Mouse (Mus musculus) left cerebral cortex, postnatal 4 days (tissue): ENCODE measurements around the gene Tmem161a. TPM values are rescaled to one million over a fixed set of nuclear protein-coding genes. Genes with fewer than 3 reads are reported as not detected.

ENCODE experiments used
- DNase-seq: peaks from one replicate; pipeline ENCODE4 v3.0.0-alpha.2; 2022
- intact Hi-C: fragments of 180-260 bp; cut with DNase I; formaldehyde crosslinking; loops from one replicate; pipeline ENCODE4 v1.15.1; 2025
- total RNA-seq, 2 experiments: library from RNA; stranded (reverse); gene quantifications; 2 replicates each; pipeline ENCODE4 v1.2.3; 2021

Tmem161a gene
- 10 to 100 TPM; 48.3 to 56.0 TPM for total RNA-seq

DNA sequence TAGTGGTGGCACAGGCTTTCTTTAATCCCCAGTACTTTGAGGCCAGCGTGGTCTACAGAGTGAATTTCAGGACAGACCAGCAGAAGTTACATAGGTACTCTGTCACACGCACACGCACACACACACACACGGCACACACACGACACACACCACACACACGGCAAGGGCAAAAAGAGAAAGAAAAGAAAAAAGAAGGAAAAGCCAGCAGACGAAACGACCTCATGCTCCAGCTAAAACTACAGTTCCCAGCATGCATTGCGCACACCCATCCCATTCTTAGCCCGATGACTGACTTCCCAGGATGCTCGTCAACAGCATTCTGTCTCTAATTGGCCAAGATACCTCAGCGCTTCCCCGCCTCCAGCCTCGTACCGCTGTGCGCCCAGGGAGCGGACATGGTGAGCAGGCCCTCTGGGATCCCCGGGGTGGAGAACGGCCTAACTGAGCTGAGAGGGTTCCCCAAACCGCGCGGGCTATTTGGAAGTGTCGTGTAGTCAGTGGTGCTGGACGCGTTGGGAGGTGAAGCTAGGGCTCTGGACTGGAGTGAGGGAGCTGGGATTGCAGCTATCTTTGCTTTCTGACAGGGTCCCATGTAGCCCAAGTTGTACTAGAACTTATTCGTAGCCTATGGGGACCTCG lies at the start of gene Tmem161a:
Gene Tmem161a, plus strand, starts transcription at position 314 of the 639 bp plus-strand sequence.
- intact Hi-C loops: no loop called here
- peak; percentile 88 for DNase-seq

DNA sequence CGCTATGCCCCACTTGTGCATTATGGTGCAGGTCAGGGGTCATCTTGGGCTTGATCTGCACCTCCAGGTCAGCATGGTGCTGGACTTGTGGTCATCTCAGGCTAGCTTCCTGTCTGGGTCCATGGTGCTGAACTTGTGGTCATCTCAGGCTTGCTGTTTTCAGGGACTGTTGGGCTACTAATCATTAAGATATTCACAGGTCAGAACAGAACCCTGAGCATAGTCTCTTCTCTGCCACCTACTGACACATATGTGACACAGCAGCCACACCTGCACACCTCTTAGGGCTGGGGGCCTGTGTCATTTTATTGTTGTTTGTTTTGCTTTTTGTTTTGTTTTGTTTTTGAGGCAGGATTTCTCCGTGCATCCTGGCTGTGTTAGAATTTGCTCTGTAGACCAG lies 49.3 kb upstream of the Tmem161a start:
- intact Hi-C loops: no loop called here
- DNase-seq: no peak

DNA sequence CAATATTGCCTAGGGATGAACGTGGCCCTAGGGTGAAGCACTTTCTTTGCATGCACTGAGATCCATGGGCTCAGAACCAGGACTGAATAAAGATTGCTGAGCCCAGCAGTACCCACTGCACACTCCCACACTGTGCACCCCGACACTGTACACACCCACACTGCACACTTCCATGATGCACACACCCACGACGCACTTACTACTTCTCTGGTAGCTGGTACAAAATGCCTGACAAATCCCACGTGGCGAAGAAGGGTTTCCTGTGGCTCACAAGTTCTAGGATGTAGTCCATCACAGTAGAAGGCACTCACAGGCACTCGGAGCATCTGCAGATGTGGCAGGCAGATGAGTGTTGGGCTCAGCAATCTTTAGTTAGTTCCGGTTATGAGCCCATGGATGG lies 47.2 kb upstream of the Tmem161a start:
- no peak for DNase-seq
- intact Hi-C loops: no loop called here

DNA sequence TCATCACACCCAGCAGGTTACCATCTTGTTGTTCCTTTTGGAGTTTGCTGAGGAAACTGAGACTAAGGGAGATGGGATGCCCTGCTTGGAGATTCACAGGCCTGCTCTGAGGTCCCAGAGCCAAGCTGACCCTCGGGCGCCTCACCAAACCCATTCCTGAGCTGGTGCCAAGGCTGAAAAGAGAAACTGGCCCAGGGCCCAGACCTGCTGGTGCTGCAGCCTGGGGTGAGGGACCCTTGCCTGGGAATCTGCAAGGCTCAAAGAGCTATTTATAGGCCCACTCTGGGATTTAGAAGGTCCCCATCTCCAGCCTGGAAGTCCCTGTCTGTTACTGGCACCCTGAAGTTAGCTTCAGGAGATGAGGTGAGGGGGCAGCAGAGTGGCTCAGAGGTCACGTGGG lies 43.7 kb upstream of the Tmem161a start:
- intact Hi-C loops: no loop called here
- DNase-seq: peak; percentile 72

DNA sequence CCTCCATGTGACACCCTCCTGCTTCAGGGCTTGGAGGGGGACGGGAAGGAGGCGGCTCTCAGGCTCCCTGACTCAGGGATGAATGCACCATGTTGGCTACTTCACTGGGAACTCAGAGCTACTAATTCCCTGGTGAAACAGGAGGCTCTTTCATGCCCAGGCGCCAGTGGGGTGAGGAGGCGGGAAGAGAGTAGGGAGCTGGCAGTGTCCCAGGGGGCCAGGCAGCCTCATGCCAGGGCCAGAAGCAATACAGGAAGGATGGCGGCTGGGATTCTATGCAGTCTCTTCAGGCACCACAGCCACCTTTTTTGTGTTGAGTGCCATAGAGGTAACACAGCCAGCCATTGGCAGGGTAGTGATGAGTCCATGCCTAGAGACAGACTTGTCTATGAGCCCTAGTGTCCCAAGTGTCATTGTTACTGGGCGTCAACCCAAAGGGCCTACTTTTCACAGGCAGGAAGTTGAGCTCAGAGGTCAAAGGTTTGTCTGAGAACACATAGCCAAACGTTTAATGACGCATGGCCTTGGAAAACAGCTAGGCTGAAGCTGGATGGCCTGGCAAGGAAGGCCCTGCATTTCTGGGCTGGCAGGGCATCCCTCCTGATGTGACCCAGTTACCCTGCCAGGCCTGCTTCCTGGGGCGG lies 42.7 kb upstream of the Tmem161a start:
- peak; percentile 74 for DNase-seq
- intact Hi-C loops: no loop called here

DNA sequence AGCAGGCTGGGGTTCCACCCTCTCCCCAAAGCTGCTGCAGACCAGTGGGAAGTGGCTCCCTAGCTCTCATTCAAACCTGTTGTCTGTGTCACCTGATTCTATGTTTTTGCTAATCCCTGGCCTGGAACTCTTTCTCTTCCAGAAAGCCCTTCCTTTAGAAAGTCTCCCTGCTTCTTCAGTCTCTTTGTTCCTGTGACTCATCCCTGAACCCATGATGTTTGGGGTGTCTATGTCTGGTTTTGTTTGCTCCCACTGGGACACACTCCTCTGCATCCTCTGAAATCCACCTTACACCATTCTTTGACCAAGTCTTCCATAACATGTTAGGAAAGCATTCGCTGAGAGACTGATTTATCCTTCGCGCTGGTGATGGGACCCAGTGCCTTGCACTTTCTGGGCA lies 42.1 kb upstream of the Tmem161a start:
- intact Hi-C loops: no loop called here
- no peak for DNase-seq

DNA sequence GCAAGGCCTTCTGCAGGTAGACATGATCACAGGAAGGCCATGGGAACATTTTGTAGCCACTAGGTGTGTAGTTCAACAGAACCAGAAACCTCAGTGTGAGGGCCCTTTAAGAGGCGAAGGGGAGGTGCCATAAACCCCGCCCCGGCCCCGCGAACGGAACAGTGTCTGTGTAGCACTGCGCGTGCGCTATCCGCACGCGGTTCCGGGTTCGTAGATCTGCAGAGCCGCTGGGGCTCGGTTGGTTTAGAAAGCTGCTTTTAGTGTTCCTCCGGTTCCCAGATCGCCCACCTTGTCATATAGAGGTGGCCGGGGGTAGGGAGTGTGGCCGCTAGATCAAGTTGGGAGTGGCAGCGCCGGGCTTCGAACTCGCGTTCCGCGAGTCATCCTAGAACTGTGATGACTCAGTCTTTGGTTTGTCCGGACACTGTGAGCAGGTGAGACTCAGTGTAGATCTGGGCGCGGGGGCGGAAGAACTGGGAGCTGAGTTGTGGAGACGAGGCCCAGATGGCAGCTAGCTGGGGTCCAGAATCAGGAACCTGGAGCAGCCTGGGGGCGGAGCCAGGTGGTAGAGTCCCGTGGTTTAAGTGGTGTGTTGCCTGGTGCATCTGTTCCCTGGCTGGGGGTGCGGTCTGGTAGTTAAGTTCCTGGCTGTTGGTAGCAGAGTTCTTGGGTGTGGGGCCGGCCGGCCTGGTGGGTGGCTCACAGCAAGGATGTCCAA lies 40.8 kb upstream of the Tmem161a start, which contains the start of gene Nr2c2ap:
Gene Nr2c2ap, plus strand, starts transcription at position 168 of the 718 bp plus-strand sequence.
- DNase-seq: peak; percentile 85
- intact Hi-C loops: no loop called here

DNA sequence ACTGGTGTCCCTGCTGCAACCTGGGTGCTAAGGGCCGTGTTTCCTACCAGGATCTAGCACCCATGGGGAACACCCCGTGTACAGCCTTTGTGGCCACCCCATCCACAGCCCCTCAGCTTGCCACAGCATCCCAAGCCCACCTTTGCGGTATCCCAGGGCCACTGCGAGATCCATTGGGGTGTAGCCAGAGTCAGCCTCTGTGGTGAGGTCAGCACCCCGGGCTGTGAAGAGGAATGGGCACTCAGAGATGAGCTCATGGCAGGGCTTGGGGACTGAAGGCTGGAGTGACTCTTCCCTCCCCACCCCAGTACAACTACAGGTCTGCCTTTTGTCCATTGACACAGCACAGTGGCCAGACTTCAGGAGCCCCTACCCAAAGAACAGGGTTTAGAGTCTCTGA lies 38.1 kb upstream of the Tmem161a start:
- intact Hi-C loops: no loop called here
- DNase-seq: no peak

DNA sequence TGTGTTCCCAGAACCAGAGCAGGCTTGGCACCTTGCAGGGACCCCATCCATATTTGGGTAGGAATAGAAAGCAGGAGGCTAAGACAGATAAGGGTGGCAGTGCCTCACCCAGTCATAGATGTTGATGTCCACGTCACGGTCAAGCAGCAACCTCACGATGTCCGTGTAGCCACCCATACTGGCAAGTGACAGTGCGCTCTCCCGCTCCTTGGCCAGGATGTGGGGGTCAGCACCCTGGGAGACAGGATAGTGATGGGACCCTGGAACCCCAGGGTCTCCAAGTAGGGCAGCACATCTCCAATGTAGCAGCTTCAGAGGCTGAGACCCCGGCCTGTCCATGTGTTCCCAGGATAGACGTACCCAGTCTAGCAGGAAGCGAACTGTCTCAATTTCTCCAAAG lies 37.2 kb upstream of the Tmem161a start:
- intact Hi-C loops: no loop called here
- DNase-seq: no peak

DNA sequence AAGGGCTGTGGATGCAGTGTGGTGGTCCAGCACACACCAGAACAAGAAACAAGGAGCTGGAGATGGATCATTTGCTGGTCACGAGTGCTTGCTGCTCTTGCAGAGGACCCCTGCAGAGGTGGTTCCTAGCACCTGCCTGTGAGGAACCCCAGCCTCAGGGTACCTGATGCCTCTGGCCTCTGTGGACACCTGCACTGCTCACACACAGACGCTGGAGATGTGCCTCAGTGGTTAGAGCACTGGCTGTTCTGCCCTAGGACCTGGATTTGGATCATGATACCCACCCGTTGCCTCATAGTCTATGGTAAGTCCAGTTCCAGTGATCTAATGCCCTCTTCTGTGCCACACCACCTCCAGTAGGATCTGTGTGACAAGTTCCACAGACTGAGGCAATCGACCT lies 35.6 kb upstream of the Tmem161a start:
- no peak for DNase-seq
- intact Hi-C loops: no loop called here

DNA sequence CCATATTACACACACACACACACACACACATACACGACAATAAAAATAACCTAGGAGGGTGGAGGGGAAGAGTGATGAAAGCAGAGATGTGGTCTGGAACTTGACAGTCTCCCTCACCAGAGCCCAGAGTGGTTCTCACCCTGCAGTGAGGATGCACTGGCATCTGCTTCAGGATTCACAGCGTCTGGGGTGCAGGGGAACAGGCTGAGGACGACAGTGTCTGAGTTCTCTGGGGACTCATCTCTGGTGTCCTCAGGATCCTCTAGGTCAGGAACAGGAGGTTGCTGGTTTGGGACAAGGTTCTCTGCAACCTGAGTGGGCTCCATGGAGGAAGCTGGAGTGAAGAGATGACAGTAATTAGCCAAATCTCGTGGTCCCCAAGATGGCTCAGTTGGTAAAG lies 34.3 kb upstream of the Tmem161a start:
- intact Hi-C loops: no loop called here

DNA sequence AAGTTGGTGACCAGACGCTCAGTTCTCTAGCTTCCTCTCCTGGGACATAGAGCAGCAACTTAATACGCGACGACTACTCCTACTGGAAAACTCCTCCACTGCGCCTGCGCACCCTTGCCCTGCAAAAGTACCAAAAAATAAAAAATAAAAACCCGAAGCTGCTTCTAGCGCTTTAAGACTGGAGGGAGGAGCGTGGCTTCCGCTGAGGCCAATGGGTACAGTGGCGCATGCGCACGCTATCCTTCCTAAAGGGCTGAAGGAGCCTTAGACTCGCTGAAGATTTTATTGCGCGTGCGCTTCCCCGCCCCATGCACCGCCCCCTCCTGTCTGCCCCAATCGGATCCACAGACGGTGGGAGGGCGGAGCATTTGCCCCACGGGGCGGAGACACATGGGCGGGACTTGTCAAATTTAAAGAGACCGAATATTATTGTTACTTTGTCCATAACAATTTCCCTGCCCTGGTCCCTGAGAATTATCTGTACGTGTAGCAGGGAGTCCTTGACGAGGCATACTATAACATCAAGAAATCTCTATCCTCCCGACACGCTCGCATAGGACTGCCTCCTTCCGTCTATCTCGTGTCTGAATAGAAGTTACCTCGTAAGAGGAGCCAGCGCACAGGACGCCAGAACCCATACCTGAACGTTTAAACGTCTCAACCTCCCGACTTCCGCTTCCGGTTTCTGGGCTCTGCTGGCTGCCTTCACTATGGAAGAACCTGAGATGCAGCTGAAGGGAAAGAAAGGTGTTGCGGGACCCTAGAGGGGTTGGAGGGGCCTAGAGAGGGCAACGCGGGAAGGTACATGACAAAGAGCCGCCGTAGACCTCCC lies 32.9 kb upstream of the Tmem161a start, which contains the start of the genes Rfxank, Borcs8 and Mef2b:
Gene Rfxank, minus strand, starts transcription at position 129 of the 832 bp plus-strand sequence.
Gene Borcs8, plus strand, starts transcription at position 474 of the 832 bp plus-strand sequence.
Gene Mef2b, plus strand, starts transcription at position 686 of the 832 bp plus-strand sequence.
- intact Hi-C loops: no loop called here
- peak; percentile 100 for DNase-seq

More for the DNA sequence above, 34.3 kb upstream of the Tmem161a start:
- DNase-seq: no peak

DNA sequence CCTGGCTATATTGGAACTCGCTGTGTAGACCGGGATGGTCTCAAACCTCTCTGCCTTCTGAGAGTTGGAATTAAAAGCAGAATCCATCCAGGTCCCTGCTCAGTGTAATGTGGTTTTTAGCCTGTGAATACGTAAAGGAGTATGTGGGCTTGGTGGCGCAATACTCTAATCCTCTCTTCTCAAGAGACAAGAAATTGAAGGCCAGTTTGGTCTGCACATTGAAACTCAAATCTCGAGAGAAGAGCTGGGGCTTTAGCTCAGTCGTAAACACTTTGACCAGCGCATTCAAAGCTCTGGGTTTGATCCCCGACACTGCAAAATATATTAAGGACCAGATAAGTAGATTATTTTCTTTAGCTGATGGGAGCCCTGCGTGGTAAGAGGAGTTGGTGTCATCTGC lies 32.2 kb upstream of the Tmem161a start:
- intact Hi-C loops: no loop called here
- DNase-seq: no peak

DNA sequence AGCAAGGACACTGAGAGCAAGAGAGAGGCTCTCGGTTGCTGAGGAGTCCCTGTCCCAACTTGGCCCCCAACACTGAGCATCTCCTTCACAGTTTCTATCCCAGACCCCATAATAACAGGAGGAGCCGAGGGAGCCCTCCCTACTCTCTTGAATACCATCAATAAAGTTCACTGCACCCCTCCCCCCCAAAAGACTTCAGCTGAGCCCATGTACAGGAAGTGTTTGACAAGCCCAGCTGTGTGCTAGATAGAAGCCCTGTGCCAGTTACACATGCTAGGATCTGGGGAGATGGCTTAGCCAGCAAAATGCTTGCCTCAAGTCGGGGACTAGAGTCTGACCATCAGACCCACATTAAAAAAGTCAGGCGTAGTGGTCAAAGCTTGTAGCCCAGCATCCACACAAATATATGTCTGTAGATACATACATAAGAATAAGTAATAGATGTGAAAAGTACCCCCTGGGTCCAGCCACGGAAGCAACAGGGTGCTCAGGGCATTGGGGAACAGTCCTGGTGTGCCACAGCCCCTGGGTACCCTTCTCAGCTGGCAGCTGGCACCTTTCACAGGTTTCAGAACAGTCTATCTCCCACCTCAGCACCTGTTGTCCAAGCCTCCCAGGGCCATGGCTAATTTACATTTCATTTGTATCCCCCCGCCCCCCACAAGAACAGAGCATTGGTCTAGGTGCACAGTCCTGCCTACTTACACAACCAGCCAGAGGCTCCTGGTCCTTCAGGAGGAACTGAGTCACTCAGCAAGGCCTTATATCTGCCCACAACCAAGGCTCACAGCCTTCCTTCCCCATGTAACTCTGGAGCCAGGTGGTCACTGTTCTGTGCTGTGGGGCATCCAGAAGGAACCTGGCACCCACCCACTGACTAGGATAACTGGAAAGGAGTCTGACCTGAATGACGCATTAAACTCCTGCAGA lies 24.2 kb upstream of the Tmem161a start:
- intact Hi-C loops: no loop called here
- DNase-seq: no peak

DNA sequence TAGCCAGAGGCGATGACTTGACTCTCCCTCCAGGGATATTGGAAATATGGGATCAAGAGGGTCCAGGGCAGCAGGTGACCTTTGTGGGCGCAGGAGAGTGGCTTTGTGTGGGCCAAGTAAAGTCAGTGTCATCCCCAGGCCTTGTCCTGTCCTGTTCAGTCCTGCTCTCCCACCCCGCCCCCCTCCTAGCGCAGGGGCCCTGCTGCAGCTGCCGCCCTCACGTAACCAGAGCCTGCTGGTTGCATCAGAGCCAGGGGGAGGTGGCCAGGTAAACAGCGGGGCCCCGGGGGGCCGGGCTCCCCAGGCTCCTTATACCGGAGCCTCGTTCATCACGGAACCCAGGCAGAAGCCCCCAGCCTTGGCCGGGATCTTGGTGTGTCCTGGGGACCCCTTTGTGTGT lies 22.0 kb upstream of the Tmem161a start:
- DNase-seq: no peak
- intact Hi-C loops: no loop called here

DNA sequence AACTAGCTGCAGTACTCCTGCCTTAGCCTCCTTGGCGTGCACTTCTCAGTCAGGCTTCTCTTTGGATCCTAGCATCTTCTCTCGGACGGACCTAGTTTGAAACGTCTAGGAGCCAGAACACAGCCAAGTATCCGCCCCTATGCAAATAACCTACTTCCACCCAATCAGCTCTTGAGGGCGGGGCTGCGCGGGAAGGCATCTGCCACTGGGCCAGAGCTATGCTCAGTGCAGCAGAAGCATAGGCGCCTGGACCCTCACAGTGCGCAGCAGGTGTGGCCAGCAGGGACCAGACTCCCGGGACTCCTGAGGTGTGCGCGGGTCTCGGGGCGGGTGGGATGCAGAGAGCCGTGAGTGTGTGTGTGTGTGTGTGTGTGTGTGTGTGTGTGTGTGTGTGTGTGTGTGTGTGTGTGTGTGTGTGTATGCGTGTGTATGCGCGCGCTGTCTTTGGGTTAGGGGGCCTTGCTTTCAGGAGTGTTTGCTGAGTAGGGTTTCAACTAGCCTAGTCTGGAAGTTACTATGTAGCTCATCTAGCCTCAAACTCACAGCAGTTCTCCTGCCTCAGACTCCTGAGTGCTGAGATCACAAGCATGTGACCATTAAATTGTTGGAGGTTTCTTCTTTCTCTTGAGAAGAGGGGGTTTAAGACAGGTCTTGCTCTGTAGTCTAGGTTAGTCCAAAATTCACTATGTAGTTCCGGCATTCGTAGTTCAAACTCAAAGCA lies 19.5 kb upstream of the Tmem161a start:
- intact Hi-C loops: no loop called here
- peak; percentile 82 for DNase-seq

DNA sequence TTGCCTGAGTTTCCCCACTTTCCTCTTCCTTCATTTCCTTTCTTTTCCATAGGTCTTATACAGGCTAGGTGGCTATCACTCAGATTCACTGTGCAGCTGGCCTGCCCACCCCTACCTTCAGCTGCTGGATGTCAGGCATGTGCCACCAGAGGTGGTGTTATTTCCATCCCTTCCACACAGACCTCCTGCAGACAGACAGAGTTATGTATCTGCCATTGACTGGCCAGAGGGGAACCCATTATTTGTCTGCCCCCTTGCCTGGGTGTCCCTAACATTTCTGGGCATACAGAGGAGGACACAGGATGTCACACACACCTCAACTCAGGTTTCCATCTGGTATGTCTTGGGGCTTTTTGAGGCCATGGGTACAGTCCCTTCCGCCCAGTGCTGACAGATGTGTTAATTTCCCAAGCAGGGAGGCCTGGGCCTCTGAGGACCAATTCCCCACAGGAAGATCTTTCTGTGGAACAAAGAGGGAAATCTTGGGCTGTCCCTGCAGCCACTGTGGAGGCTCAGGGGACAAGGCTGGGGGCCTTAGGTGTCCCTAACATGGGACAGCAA lies 14.8 kb upstream of the Tmem161a start:
- no peak for DNase-seq
- intact Hi-C loops: no loop called here

DNA sequence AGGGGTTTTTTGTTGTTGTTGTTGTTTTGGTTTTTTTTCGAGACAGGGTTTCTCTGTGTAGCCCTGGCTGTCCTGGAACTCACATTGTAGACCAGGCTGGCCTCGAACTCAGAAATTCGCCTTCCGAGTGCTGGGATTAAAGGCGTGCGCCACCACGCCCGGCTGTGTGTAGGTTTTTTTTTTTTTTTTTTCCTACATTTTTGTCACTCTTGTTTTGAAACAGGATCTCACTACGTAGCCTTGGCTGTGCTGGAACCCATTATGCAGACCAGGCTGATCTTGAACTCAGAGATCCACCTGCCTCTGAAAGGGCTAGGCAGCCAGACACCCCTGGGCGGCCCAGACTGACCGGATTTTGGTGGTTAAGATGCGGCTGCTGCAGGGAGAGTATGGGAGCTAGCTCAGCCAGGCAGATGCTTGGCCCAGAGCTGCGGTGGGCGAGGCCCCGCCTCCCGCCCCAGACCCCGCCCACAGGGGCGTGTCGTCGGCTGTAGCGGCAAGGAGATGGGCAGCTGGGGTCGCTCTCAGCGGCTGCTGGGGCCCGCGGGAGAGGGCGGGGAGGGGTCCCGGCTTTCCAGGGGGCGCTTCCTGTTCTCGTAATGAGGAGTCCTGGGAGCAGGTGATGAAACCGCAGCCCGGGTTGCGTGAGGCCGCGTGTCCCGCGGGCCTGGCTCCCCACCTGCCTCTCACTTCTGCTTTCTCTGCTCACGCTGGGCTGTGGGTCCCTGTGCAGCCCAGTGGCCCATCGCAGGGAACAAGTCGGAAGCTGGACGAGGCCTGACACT lies 13.9 kb upstream of the Tmem161a start:
- DNase-seq: peak; percentile 69
- intact Hi-C loops: no loop called here
